Mouse (Mus musculus) erythroblast, embryonic 14.5 days (primary cell): ENCODE data around the gene Ndrg4. TPM values are rescaled to one million over a fixed set of nuclear protein-coding genes. Genes with fewer than 3 reads are reported as not detected.

Source experiments
- H3K27me3 ChIP-seq: 2 replicates; pipeline ENCODE4 v1.6.1; 2012; ENCODE audit warnings: inconsistent platforms; ENCODE audit not compliant: control insufficient read depth
- H3K36me3 ChIP-seq: 2 replicates; pipeline ENCODE4 v1.6.1; 2012; ENCODE audit warnings: mild to moderate bottlenecking, inconsistent platforms; ENCODE audit not compliant: control insufficient read depth
- H3K4me1 ChIP-seq: 2 replicates; pipeline ENCODE4 v1.6.1; 2012; ENCODE audit warnings: inconsistent platforms; ENCODE audit not compliant: control insufficient read depth
- H3K4me3 ChIP-seq: replicated peaks from 2 replicates; pipeline ENCODE3; 2012; ENCODE audit warnings: moderate library complexity, mild to moderate bottlenecking, inconsistent platforms
- H3K9me3 ChIP-seq: 2 replicates; pipeline ENCODE4 v1.6.1; 2012; ENCODE audit warnings: low read length, inconsistent platforms, mixed read lengths; ENCODE audit not compliant: control insufficient read depth
- GATA1 ChIP-seq: IDR thresholded peaks from 2 replicates; pipeline ENCODE4 v1.6.1; 2012; ENCODE audit warnings: low read length, inconsistent platforms, mixed read lengths
- TAL1 ChIP-seq: IDR thresholded peaks from 3 replicates; pipeline ENCODE4 v1.6.1; 2012; ENCODE audit warnings: low read length, inconsistent platforms, mixed read lengths
- polyA plus RNA-seq: library from polyadenylated mRNA; stranded (reverse); fragments of >175 nt; gene quantifications from 2 replicates; pipeline ENCODE4 v1.2.3, GENCODE M21; 2012

The Ndrg4 gene
- polyA plus RNA-seq, 1 experiment: 0.03 TPM

DNA sequence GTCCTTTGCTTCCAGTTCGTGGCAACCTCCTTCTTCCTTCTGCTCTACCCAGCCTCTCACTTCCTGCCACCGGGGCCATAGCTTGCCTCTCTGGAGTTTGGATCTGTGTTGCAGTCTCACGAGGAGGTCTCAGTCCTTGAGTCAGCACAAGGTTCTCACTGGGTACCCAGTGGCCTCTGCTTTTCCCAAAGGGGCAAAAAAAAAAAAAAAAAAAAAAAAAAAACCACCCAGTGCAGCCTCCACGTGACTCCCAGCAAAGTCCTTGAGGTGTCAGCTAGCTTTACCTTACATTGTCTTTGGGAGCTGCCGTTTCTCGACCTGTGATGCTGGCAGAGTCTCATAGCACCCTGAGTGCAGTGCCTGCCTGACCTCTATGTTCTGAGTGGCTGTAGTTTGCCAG lies 21.4 kb downstream of the Ndrg4 start:
- Histone ChIP-seq H3K4me3 (no peak overlapping the region), H3K27me3 (peaks cover 44% of the 10 kb centered on the region), H3K4me1 (peaks cover 10% of the 10 kb centered on the region), H3K36me3 (no peaks in the 10 kb centered on the region), H3K9me3 (no peaks in the 10 kb centered on the region)
- TF ChIP-seq TAL1 (no peak), GATA1 (no peak)

DNA sequence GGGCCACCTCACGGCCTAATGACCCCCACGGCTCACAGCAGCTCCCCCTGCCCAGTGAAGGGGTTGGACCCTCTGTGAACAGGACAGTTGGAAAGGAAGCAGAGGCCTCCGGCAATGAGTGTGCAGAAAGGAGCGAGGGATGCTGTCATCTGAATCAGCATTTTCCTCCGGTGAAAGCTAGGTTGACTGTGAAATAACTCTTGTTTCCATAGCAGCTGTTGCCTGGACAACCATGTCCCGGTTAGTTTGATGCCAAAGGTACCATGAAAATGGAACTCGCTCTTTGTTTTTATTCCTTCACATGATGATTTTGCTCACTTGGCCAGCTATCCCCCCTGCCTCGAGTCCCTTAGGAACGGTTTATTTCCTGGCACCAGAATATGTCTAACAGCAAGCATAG lies 23.5 kb downstream of the Ndrg4 start:
- H3K4me3 ChIP-seq: no peak overlapping the region
- no peaks in the 10 kb centered on the region for H3K36me3 ChIP-seq
- H3K9me3 ChIP-seq: no peaks in the 10 kb centered on the region
- H3K27me3 ChIP-seq: peaks cover 43% of the 10 kb centered on the region
- no peak for TF ChIP-seq GATA1
- no peak for TF ChIP-seq TAL1
- peaks cover 20% of the 10 kb centered on the region for H3K4me1 ChIP-seq

DNA sequence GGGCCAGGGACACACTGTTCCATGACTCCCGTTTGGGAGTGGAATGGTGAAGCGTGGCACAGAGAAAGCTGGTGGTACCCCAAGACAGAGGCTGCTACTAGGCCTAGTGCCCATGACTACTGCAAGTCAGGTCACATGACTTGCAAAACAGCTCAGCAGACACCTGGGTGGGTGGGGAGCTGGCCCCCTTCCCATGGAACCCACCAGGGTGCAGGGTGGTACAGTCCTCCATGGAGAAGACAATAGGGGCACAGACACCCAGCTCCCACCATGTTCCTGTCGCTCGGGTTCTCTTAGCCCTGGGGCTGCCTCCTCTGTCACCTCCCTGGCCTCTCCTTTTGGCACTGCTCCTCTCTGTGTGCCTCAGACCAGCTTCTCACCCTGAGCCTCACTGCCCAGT lies 25.0 kb downstream of the Ndrg4 start:
- Histone ChIP-seq H3K4me3 (no peak overlapping the region), H3K9me3 (no peaks in the 10 kb centered on the region), H3K36me3 (no peaks in the 10 kb centered on the region), H3K4me1 (peaks cover 20% of the 10 kb centered on the region), H3K27me3 (peaks cover 41% of the 10 kb centered on the region)
- TF ChIP-seq GATA1: no peak
- no peak for TF ChIP-seq TAL1

DNA sequence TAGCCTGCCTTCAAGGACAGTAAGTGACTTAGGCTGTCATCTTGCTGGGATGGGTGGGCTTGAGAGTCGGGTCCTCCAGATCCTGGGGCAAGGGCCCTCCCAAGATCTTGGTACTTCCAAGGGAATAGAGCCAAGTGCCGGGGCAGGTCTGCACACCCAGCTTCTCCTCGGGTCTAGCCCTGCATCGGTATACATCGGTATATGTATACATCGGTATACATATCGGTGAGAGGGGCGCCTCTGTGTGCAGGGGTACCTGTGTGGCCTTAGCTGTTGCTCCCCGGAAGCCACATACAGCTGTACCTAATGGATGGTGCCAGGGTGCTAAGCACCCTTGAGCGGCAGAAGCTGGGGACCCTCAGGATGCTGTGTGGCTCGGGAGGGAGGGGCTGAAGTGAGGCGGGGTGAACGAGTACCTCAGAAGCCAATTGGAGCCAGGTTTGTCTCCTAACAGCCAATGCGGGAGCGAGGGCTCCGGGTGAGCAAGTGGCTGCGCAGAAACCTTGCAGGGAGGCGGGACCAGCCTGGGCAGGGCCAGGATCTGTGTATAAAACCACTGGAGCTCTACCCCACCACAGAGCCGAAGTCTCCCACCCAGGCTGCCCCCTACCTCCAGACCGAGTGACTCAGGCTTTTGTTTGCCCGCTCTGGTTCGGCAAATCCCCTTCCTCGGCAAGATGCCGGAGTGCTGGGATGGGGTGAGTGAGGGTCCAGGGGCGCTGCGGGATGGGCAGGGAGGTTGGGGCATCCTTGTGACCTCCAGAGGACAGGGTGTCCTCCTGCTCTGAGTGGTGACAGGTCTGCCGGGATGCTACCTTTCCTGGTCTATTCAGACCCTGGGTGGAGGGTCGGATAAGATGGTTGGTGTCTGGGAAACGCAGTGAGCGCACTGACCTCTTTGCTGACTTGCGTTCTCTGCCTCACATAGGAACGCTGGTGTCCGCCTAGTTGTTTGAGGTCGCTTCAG lies 26.0 kb downstream of the Ndrg4 start:
- TF ChIP-seq GATA1 (no peak), TAL1 (no peak)
- peak overlapping the region; percentile 63 for H3K4me3 ChIP-seq
- H3K4me1 ChIP-seq: peaks cover 20% of the 10 kb centered on the region
- no peaks in the 10 kb centered on the region for H3K9me3 ChIP-seq
- H3K27me3 ChIP-seq: peaks cover 37% of the 10 kb centered on the region
- no peaks in the 10 kb centered on the region for H3K36me3 ChIP-seq

DNA sequence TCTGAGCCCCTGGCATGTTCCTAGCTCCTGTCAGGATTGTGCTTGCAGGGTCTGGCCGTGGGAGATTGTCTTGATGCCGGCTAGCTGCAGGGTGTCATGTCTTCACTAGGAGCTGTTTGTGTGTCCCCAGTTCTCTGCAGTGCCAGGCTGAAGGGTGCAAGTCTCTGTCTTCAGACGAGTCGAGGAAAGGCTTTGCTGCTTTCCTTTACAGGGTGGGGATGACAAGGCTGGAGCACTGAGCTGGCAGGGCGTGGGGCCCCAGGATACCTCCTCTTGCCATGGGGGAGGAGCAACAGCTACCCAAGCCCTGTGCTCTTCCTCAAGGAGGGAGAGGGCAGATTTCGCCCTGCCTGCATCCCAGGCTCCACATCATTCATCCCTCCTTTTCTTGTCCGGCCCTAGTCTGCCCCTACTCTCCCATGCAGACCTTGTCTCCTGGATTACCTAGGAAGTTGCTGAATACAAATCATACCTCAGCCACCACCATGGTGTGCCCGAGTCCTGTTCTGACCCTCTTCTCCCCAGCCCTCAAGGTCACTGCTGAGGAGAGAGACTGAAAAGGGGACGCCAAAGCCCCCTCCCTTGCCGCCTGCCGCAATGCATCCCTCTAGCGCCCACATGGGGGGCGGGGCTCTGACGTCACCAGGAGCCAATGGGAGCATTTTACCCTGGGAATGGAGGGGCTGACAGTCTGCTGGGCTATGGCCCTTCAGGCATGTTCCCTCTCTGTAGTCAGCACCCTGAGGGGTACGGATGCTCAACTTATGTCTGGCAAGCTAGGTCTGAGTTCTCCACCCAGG lies 26.9 kb downstream of the Ndrg4 start:
- Histone ChIP-seq H3K9me3 (no peaks in the 10 kb centered on the region), H3K4me1 (peaks cover 20% of the 10 kb centered on the region), H3K27me3 (peaks cover 33% of the 10 kb centered on the region), H3K4me3 (peak overlapping the region; percentile 63), H3K36me3 (no peaks in the 10 kb centered on the region)
- TF ChIP-seq TAL1 (no peak), GATA1 (no peak)

GRCm38 (mm10) chr8:95704538-95704937 lies 27.8 kb downstream of the Ndrg4 start:
- TF ChIP-seq GATA1 (no peak), TAL1 (no peak)
- H3K27me3 ChIP-seq: peaks cover 27% of the 10 kb centered on the region
- no peak overlapping the region for H3K4me3 ChIP-seq
- peaks cover 20% of the 10 kb centered on the region for H3K4me1 ChIP-seq
- H3K36me3 ChIP-seq: no peaks in the 10 kb centered on the region
- H3K9me3 ChIP-seq: no peaks in the 10 kb centered on the region

DNA sequence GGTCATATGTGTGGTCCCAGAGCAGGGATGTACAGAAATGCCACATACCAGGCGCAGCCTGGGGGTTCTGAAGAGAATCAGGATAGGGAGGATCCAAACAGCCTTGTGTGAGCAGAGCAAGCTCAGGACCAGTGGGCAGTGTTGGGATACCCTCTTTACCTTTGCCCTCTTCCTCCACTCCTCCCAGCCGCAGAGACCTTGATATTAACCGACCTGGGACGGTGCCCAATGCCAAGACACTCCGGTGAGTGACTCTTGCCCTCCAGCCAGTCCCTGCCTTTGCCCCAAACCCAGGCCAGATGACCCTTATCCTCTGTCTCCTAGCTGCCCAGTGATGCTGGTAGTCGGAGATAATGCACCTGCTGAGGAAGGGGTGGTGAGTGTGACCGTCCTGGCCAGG lies 32.8 kb downstream of the Ndrg4 start:
- no peaks in the 10 kb centered on the region for H3K36me3 ChIP-seq
- H3K4me1 ChIP-seq: peaks cover 28% of the 10 kb centered on the region
- H3K27me3 ChIP-seq: no peaks in the 10 kb centered on the region

GRCm38 (mm10) chr8:95711029-95711428 lies 34.2 kb downstream of the Ndrg4 start:
- no peaks in the 10 kb centered on the region for H3K9me3 ChIP-seq
- peaks cover 42% of the 10 kb centered on the region for H3K4me1 ChIP-seq
- H3K4me3 ChIP-seq: no peak overlapping the region
- no peaks in the 10 kb centered on the region for H3K27me3 ChIP-seq
- H3K36me3 ChIP-seq: no peaks in the 10 kb centered on the region; the same call in 1 of the 2 replicates
- TF ChIP-seq TAL1: no peak

More for the DNA sequence above, 32.8 kb downstream of the Ndrg4 start:
- TF ChIP-seq TAL1 (no peak), GATA1 (no peak)
- Histone ChIP-seq H3K4me3 (no peak overlapping the region), H3K9me3 (no peaks in the 10 kb centered on the region)

- H3K36me3 ChIP-seq: peaks cover 10% of the 10 kb centered on the region
- H3K4me1 ChIP-seq: peaks cover 55% of the 10 kb centered on the region
- H3K27me3 ChIP-seq: no peaks in the 10 kb centered on the region
- TF ChIP-seq TAL1: no peak
- TF ChIP-seq GATA1: no peak
- no peak overlapping the region for H3K4me3 ChIP-seq
- H3K9me3 ChIP-seq: no peaks in the 10 kb centered on the region
Observed at GRCm38 (mm10) chr8:95712395-95712794, 35.6 kb downstream of the Ndrg4 start.
